Mouse (Mus musculus): ENCODE results near the gene Mettl7a1.

DNA sequence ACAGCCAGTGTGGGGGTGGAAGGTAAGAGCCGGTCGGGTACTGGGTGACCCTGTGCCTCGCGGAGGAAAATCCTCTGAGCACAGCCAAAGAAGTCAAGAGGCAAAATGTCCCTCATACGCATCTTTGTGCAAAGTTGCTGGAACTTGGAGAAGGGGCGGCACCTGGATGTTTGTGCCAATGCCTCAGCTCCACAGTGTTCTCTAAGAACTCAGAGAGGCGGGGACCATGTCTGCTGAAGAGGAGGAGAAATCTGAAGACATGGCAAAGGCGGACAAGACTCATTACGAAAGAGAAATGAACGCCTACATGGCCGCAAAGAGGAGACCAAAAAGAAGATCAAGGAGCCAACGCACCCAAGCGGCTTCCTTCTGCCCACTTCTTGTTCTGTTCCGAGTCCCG lies 2.4 kb upstream of the Mettl7a1 start:
- no peak for TF ChIP-seq CTCF (IDR thresholded peaks at IDR 0.05; ENCODE audit: control insufficient read depth, insufficient read depth, low read length)
- no peak for TF ChIP-seq POLR2A (IDR thresholded peaks at IDR 0.05; ENCODE audit: borderline replicate concordance, control insufficient read depth, low read depth, low read length)
